Mouse (Mus musculus): Measurements from ENCODE around the gene Ap2m1. TPM values are rescaled to one million over a fixed set of nuclear protein-coding genes. Genes with fewer than 3 reads are reported as not detected.

Ap2m1 gene
- polyA plus RNA-seq, 1 experiment from 2014 or later: 332 TPM

- Histone ChIP-seq H3K9ac (ENCODE audit: low read length) (no peak overlapping the region), H3K4me2 (replicated peaks; ENCODE audit: low read depth) (no peak overlapping the region), H3K9me3 (ENCODE audit: control insufficient read depth, low read length) (no peaks in the 10 kb centered on the region), H3K27me3 (ENCODE audit: control insufficient read depth, insufficient read depth, low read length) (no peaks in the 10 kb centered on the region), H3K4me3 (ENCODE audit: low read depth, low read length) (no peak overlapping the region), H3K27ac (replicated peaks) (no peak overlapping the region), H3K36me3 (ENCODE audit: control insufficient read depth, insufficient read depth, low read length) (peaks cover 13% of the 10 kb centered on the region), H3K4me1 (replicated peaks; ENCODE audit: control insufficient read depth, insufficient read depth) (0 out of 2 replicates have a peak, but pooled peaks cover 3% of the 10 kb centered on the region)
- ATAC-seq (ENCODE audit: low FRiP score, low TSS enrichment): no peak
- DNase-seq (ENCODE audit: low spot score): no peak
- WGBS: 92% methylated on average over 10 of the region's 10 CpGs
- no peak for TF ChIP-seq CTCF (IDR thresholded peaks at IDR 0.05; ENCODE audit: low read depth)
- no peak for TF ChIP-seq EP300 (optimal IDR thresholded peaks at IDR 0.05)
Measured at GRCm38 (mm10) chr16:20545696-20546095, 10.4 kb downstream of the Ap2m1 start.

GRCm38 (mm10) chr16:20547423-20547822 is 12.1 kb downstream of the Ap2m1 start:
- no peak overlapping the region for H3K9ac ChIP-seq (ENCODE audit: low read length)
- TF ChIP-seq CTCF (IDR thresholded peaks at IDR 0.05; ENCODE audit: low read depth) (no peak), EP300 (optimal IDR thresholded peaks at IDR 0.05) (no peak)
- H3K4me2 ChIP-seq (replicated peaks; ENCODE audit: low read depth): peak overlapping the region; percentile 81
- H3K9me3 ChIP-seq (ENCODE audit: control insufficient read depth, low read length): no peaks in the 10 kb centered on the region
- H3K36me3 ChIP-seq (ENCODE audit: control insufficient read depth, insufficient read depth, low read length): peaks cover 22% of the 10 kb centered on the region
- ATAC-seq (ENCODE audit: low FRiP score, low TSS enrichment) (no peak), DNase-seq (ENCODE audit: low spot score) (no peak)
- 0 out of 2 replicates have a peak, but pooled peaks cover 3% of the 10 kb centered on the region for H3K4me1 ChIP-seq (replicated peaks; ENCODE audit: control insufficient read depth, insufficient read depth)
- no peaks in the 10 kb centered on the region for H3K27me3 ChIP-seq (ENCODE audit: control insufficient read depth, insufficient read depth, low read length)
- H3K27ac ChIP-seq (replicated peaks): peak overlapping the region; percentile 73
- 40% methylated on average over 5 of the region's 5 CpGs for WGBS
- peak overlapping the region; percentile 85; the same call in 1 of the 2 replicates for H3K4me3 ChIP-seq (ENCODE audit: low read depth, low read length)

GRCm38 (mm10) chr16:20548096-20548948 is 13.0 kb downstream of the Ap2m1 start, which contains the start of gene Abcf3:
Gene Abcf3, plus strand, starts transcription at chr16:20548577.
- peak; percentile 98 for DNase-seq (ENCODE audit: low spot score)
- Histone ChIP-seq H3K27ac (replicated peaks) (peak within 1 kb of the TSS; percentile 73), H3K4me2 (replicated peaks; ENCODE audit: low read depth) (peak within 1 kb of the TSS; percentile 90), H3K27me3 (ENCODE audit: control insufficient read depth, insufficient read depth, low read length) (no peaks in the 10 kb centered on the region), H3K9me3 (ENCODE audit: control insufficient read depth, low read length) (no peaks in the 10 kb centered on the region), H3K4me1 (replicated peaks; ENCODE audit: control insufficient read depth, insufficient read depth) (0 out of 2 replicates have a peak, but pooled peaks cover 3% of the 10 kb centered on the region), H3K4me3 (ENCODE audit: low read depth, low read length) (peak within 1 kb of the TSS; percentile 85), H3K36me3 (ENCODE audit: control insufficient read depth, insufficient read depth, low read length) (peaks cover 26% of the 10 kb centered on the region), H3K9ac (ENCODE audit: low read length) (peak within 1 kb of the TSS; percentile 87)
- TF ChIP-seq CTCF (IDR thresholded peaks at IDR 0.05; ENCODE audit: low read depth) (no peak), EP300 (optimal IDR thresholded peaks at IDR 0.05) (no peak)
- ATAC-seq (ENCODE audit: low FRiP score, low TSS enrichment): peak; percentile 98
- under 1% methylated on average over 56 of the region's 56 CpGs for WGBS

- no peaks in the 10 kb centered on the region for H3K9me3 ChIP-seq (ENCODE audit: control insufficient read depth, low read length)
- peaks cover 26% of the 10 kb centered on the region for H3K36me3 ChIP-seq (ENCODE audit: control insufficient read depth, insufficient read depth, low read length)
- ATAC-seq (ENCODE audit: low FRiP score, low TSS enrichment): no peak
- no peak overlapping the region for H3K27ac ChIP-seq (replicated peaks)
- H3K4me3 ChIP-seq (ENCODE audit: low read depth, low read length): peak overlapping the region; percentile 85
- H3K27me3 ChIP-seq (ENCODE audit: control insufficient read depth, insufficient read depth, low read length): no peaks in the 10 kb centered on the region
- WGBS: 46% methylated on average over 9 of the region's 9 CpGs
- 0 out of 2 replicates have a peak, but pooled peaks cover 3% of the 10 kb centered on the region for H3K4me1 ChIP-seq (replicated peaks; ENCODE audit: control insufficient read depth, insufficient read depth)
- no peak for DNase-seq (ENCODE audit: low spot score)
- peak overlapping the region; percentile 87 for H3K9ac ChIP-seq (ENCODE audit: low read length)
- peak overlapping the region; percentile 90 for H3K4me2 ChIP-seq (replicated peaks; ENCODE audit: low read depth)
- TF ChIP-seq EP300 (optimal IDR thresholded peaks at IDR 0.05) (no peak), CTCF (IDR thresholded peaks at IDR 0.05; ENCODE audit: low read depth) (no peak)
Measured at GRCm38 (mm10) chr16:20549161-20549560, 13.9 kb downstream of the Ap2m1 start.

GRCm38 (mm10) chr16:20551691-20552090 is 16.4 kb downstream of the Ap2m1 start:
- no peak overlapping the region for H3K27ac ChIP-seq (replicated peaks)
- 93% methylated on average over 5 of the region's 5 CpGs for WGBS
- TF ChIP-seq EP300 (optimal IDR thresholded peaks at IDR 0.05) (no peak), CTCF (IDR thresholded peaks at IDR 0.05; ENCODE audit: low read depth) (no peak)
- no peak overlapping the region for H3K9ac ChIP-seq (ENCODE audit: low read length)
- DNase-seq (ENCODE audit: low spot score) (no peak), ATAC-seq (ENCODE audit: low FRiP score, low TSS enrichment) (no peak)
- H3K4me1 ChIP-seq (replicated peaks; ENCODE audit: control insufficient read depth, insufficient read depth): 0 out of 2 replicates have a peak, but pooled peaks cover 3% of the 10 kb centered on the region
- no peaks in the 10 kb centered on the region for H3K27me3 ChIP-seq (ENCODE audit: control insufficient read depth, insufficient read depth, low read length)
- H3K4me3 ChIP-seq (ENCODE audit: low read depth, low read length): no peak overlapping the region
- no peaks in the 10 kb centered on the region for H3K9me3 ChIP-seq (ENCODE audit: control insufficient read depth, low read length)
- peaks cover 27% of the 10 kb centered on the region for H3K36me3 ChIP-seq (ENCODE audit: control insufficient read depth, insufficient read depth, low read length)
- no peak overlapping the region for H3K4me2 ChIP-seq (replicated peaks; ENCODE audit: low read depth)

GRCm38 (mm10) chr16:20552594-20552993 is 17.3 kb downstream of the Ap2m1 start:
- Histone ChIP-seq H3K4me1 (replicated peaks; ENCODE audit: control insufficient read depth, insufficient read depth) (0 out of 2 replicates have a peak, but pooled peaks cover 3% of the 10 kb centered on the region), H3K36me3 (ENCODE audit: control insufficient read depth, insufficient read depth, low read length) (peaks cover 27% of the 10 kb centered on the region), H3K9me3 (ENCODE audit: control insufficient read depth, low read length) (no peaks in the 10 kb centered on the region), H3K4me2 (replicated peaks; ENCODE audit: low read depth) (no peak overlapping the region), H3K27ac (replicated peaks) (no peak overlapping the region), H3K27me3 (ENCODE audit: control insufficient read depth, insufficient read depth, low read length) (no peaks in the 10 kb centered on the region), H3K4me3 (ENCODE audit: low read depth, low read length) (no peak overlapping the region), H3K9ac (ENCODE audit: low read length) (no peak overlapping the region)
- ATAC-seq (ENCODE audit: low FRiP score, low TSS enrichment): no peak
- TF ChIP-seq CTCF (IDR thresholded peaks at IDR 0.05; ENCODE audit: low read depth): no peak
- no peak for TF ChIP-seq EP300 (optimal IDR thresholded peaks at IDR 0.05)
- WGBS: 76% methylated on average over 1 of the region's 1 CpGs
- no peak for DNase-seq (ENCODE audit: low spot score)

Measured in stomach, postnatal 0 days (tissue).